Mouse (Mus musculus) retina, postnatal 1 day (tissue): ENCODE data around the gene Rnf17.

ENCODE experiments used
- DNase-seq: peaks from one replicate; pipeline ENCODE4 v3.0.0-alpha.2; 2012

Gene Rnf17

GRCm38 (mm10) chr14:56402311-56403071 is at the start of gene Rnf17:
Rnf17 (plus strand) TSS chr14:56402581.
- no peak for DNase-seq

DNA sequence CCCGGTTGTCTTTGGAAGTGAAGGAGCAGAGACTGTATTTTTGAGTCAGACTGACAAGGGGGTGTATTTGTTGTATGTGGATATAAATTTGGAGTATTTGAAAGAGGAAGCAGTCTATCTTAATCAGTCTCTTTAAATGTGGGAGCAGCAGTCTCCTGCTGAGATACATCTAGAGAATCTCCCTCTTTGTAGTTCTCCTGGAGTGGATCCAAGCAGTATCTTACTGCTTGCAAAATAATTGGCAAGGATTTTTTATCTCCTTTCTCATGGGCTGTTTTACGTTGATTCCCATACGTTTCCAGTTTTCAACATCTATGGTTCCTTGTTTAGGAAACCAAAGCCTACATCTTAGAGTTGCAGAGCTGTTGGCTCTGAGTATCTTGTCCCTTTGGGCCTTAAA is 47.6 kb upstream of the Rnf17 start:
- DNase-seq = no peak

- no peak for DNase-seq
These were observed 47.0 kb upstream of the Rnf17 start for GRCm38 (mm10) chr14:56355396-56355795.

DNA sequence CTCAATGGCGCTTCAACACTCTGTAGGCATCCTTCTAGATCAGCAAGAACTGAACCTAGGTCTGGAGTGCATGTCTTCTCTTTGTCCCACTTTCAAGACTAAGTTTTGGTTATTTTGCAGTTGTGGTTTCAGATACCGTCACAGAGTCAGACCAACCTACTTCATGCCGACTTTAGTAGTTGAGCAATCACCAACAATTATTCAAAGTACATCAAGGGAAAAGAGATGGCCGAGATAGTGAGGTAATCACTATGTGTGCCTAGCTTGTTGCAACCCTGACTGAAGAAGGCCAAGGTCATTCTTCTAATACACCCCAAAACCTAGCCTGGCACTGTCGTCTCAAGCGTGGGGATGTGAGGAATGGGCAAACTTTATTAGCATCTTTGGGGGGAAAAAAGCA is 46.2 kb upstream of the Rnf17 start:
- DNase-seq = no peak

DNA sequence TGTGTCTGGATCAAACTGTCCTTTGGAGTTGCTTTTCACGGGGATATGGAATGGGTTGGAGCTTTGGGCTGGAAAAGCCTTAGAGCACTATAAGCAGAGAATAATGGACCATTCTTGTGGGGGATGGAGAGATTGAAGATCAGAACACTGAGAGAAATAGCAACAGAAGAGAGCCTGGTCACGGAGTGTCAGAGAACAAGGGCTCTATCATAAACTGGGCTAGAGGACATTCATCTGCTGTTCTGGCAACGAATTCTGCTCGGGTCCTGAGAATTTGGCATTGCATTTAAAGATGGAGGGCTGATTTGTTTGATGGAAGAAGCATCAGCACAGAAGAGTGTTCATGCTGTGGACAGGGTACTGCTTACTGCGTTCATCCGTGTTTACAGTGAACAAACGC is 44.0 kb upstream of the Rnf17 start:
- DNase-seq = no peak

DNA sequence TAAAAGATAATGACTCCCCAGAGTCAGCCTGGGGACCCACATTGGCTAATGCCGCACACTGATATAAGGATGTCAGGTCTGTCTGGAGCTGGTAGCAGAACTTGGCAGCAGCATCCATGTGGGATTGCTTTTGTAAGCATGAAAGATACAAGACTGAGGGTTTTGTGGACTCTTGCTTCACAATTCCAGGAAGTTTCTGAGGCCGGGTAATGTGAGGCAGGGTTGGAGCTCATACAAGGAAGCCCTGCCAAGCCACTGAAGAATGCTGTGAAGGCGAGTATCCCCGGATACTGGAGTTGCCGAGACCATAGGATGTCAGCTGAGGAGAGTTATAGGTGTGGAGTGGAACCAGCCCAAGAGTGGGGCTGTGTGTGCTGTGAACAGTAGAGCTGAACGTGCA is 43.2 kb upstream of the Rnf17 start:
- DNase-seq = no peak

GRCm38 (mm10) chr14:56364711-56365237 is 37.6 kb upstream of the Rnf17 start, which contains the start of gene Atp12a:
Atp12a (plus strand) TSS chr14:56365068.
- peak; percentile 14 for DNase-seq

DNA sequence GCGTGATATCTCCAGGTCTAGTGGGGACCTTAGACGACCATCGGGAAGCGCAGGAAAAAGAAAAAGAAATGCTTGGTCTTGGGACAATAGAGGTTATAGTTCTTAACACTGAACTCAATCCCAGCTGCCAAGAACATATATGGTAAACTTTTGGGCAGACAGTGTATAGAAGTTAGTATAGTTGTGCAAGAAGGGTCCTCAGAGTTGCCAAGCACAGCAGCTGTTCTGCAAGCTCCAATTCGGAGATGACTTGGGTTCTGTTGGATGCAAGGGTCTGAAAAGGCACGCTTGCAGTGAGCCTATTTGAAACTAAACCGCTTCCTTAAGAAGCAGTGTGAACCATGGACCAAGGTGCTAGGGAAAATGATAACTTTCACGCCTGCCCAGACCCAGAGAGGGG is 37.1 kb upstream of the Rnf17 start:
- no peak for DNase-seq

- DNase-seq = no peak
These were observed 35.7 kb upstream of the Rnf17 start for GRCm38 (mm10) chr14:56366712-56367111.

GRCm38 (mm10) chr14:56368834-56369233 is 33.5 kb upstream of the Rnf17 start:
- DNase-seq = peak; percentile 53

GRCm38 (mm10) chr14:56375731-56376130 is 26.6 kb upstream of the Rnf17 start:
- peak; percentile 91 for DNase-seq

GRCm38 (mm10) chr14:56377745-56378144 is 24.6 kb upstream of the Rnf17 start:
- DNase-seq = no peak

- no peak for DNase-seq
These were observed 23.0 kb upstream of the Rnf17 start for GRCm38 (mm10) chr14:56379336-56379735.

DNA sequence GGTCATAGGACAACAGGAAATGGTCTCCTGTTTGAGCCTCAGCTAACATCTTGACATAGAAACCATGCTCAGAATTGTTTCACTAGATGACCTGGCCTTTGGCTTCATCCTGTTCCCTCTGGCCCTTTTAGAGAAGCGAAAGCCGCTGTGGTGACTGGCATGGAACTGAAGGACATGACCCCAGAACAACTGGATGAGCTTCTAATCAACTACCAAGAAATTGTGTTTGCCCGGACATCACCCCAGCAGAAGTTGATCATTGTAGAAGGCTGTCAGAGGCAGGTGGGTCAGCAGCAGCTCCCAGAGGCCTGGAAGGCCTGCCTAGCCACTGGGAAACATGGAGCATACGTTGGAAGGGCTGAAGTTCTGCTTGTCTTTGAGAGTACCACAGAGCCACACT is 20.0 kb upstream of the Rnf17 start:
- DNase-seq = no peak

GRCm38 (mm10) chr14:56390247-56390646 is 12.1 kb upstream of the Rnf17 start:
- DNase-seq = peak; percentile 91

- no peak for DNase-seq
These were observed 8.6 kb upstream of the Rnf17 start for GRCm38 (mm10) chr14:56393704-56394312.

DNA sequence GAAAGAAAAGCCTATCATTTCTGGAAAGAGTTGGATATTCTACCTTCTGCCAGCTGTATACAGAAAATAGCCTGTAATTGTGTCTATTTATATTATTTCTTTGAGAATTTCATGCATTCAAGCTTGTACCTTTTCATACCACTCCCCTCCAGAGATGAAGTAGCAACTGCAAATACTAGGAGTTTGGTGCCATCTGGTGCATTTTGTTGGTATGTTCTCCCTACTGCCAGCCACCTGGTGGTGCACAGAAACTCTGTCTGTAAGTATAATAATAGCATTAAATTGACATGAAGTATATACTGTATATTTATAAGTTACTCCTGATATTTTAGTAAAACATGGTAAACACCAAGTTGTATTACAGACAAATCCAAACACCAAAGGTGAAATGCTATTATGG is 4.4 kb upstream of the Rnf17 start:
- peak; percentile 64 for DNase-seq

DNA sequence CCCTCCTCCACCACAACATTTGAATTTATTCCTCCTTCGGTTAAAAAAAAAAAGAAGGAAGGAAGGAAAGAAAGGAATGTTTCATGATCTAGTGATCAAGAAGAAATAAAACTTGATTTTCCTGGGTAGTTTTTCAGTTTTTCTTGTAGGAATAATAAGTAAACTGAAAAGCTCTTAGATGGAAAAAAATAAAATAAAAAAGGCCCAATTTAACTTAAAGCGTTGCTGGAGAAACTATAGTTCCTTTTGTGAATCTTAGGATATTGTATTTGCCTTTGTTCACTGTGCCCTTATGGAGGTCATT is 643 bp downstream of the Rnf17 start:
- DNase-seq = no peak

GRCm38 (mm10) chr14:56462090-56462489 is 59.7 kb downstream of the Rnf17 start:
- DNase-seq = no peak

DNA sequence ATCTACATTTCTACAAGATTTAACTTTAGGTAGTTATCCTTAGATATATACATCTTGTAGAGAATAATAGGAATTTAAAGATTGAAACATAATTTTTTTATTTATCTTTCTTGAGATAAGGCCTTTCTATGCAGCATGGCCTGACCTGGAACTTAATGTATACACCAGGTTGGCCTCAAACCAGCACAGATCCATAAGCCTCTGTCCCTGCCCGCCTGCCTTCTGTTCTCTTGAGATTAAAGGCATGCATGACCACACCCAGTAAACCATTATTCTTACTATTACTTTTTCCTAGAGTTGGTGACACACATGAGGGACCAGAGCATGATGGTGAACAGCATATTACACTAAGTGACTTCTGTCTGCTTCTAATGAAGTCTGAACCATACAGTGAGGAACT is 60.3 kb downstream of the Rnf17 start:
- no peak for DNase-seq

DNA sequence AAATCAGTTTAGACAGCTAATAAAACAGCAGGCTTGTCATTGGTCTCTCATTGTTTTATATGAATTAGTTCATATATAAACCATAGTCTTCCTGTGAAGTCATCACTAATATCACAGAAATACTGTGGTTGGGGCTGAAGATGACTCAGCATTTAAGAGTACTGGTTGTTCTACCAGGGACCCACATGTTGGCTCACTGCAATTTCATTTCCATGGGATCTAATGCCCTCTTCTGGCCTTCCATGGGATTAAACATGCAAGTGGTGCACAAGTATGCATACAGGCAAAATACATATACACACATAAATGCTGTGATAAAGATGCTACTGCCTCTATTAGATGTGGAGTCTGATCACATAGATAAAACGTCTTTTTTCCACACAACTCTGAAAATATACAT is 65.8 kb downstream of the Rnf17 start:
- peak; percentile 49 for DNase-seq

DNA sequence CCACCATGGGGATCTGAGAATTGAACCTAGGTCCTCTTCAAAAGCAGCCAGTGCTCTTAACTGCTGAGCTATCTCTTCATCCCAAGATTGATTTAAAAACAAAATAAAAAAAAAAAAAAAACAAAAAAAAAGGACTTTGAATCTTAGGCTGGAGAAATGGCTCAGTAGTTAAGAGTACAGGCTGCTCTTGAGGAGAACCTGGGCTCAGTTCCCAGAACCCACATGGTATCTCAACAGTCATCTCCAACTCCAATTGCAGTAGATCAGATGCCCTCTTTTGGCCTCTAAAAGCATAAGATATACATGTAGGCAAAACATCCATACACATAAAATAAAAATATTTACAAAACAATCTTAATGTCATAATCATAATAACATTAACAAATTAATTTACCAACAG is 87.4 kb downstream of the Rnf17 start:
- no peak for DNase-seq

GRCm38 (mm10) chr14:56502407-56502806 is 100.0 kb downstream of the Rnf17 start:
- no peak for DNase-seq

DNA sequence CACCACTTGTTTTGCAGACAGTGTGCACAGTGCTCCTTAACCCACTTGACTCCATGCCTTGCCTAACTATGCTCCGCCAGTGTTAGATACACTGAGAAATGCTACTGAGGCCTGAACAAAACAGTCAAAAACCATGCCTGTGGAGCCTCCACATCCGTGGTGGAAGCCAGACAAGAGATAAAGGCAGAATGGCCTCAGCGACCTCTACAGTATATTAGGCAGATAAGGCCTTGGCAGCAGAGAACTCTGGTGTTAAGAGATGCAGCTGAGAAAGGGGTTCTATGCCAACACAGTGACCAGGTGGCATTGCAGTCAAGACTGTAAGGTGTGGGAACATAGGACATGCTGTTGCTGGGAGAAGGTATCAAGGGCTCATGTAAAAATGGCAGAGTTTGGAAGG is 104.4 kb downstream of the Rnf17 start:
- no peak for DNase-seq

DNA sequence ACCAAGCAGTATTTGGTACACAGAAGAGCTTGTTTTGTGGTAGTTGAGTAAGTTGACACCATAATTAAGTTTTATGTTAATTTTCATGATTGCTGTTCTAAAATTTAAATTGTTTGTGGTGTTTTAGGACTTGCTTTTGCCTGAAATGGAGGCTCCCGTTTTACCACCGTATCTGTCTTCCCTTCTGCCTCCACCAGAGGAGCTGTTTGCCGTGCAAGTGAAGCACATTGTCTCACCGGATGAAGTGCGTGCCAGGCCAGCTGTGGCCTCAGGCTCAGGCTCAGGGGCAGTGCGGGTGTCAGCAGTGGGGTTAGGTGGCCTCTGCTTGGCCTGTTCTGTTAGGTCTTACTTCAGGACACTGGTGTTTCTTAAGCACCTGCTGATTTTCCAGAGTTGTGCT is 109.7 kb downstream of the Rnf17 start:
- DNase-seq = peak; percentile 64
